Mouse (Mus musculus): ENCODE measurements at regions not wholly inside any gene's neighbourhood (a gene's known extent, or its start where the extent isn't known, plus 50 kb on each side); places are given as distances from the start of the nearest gene placed in this dataset.

- TF ChIP-seq CTCF (IDR thresholded peaks at IDR 0.05; ENCODE audit: low read depth): no peak
- TF ChIP-seq EP300 (IDR thresholded peaks at IDR 0.05; ENCODE audit: low read depth): peak; percentile 60; the same call in 1 of the 2 replicates
Observed at GRCm38 (mm10) chr2:116998822-116999221, 120.3 kb downstream of the Tmco5 start.
